Mouse (Mus musculus): ENCODE data around the gene Eddm3b. TPM values are rescaled to one million over a fixed set of nuclear protein-coding genes. Genes with fewer than 3 reads are reported as not detected.
A peak's percentile ranks its signal among the peaks of the same experiment; 100 is the strongest.

The Eddm3b gene
- polyA plus RNA-seq, 1 experiment from 2014 or later = 0.07 TPM

DNA sequence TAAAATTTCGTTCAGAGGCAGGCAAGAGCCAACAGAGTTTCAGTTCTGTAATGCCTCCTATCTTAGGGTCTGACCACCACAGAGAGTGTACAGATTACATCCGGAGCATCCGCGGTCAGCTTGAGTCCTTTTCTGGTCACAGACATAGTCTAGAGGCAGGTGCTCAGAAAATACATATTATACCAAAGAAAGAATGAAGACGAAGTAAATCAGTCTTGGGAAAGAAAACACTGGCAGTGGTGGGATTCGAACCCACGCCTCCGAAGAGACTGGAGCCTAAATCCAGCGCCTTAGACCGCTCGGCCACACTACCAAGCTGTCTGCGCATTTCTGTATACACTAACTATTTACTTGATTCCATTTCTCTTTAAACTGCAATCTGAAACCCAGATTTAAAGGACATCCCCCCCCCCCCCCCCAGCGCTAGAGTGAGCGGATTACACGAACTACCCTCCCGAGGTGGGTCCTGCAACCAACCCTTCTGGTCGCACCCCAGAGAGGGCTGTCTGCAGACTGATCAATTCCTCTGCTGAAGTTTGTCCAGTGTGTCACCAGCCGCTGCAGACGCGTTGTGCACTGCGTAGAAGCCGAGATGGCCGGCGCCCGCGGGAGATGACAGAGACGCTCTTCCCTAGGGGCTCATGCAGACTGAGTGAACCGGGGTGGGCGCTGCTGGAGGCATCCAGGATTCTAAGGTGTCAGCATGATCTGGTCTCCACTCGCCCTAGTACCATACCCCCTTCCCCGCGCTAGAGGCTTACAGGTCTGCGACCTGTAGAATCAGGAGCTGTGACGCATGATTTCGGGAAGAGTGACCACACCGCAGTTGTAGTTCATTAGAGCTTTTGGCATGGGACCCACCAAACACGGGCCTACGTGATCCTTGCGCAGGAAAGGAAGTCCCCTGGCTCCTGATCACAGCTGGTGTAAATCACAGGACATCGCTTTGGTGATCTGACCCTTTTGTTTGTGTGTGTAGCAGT is 31.3 kb upstream of the Eddm3b start:
- WGBS (ENCODE audit: insufficient replicate concordance) = 2% methylated on average over 40 of the region's 40 CpGs
- Histone ChIP-seq H3K4me3 (ENCODE audit: low read depth, low read length) (peak overlapping the region; percentile 50), H3K9ac (replicated peaks) (peak overlapping the region; percentile 44), H3K4me2 (ENCODE audit: low read depth, low read length) (peak overlapping the region; percentile 86), H3K27me3 (ENCODE audit: insufficient read depth, low read length) (peaks cover 6% of the 10 kb centered on the region; the same call in 1 of the 2 replicates), H3K4me1 (ENCODE audit: insufficient read depth) (peaks cover 15% of the 10 kb centered on the region), H3K9me3 (ENCODE audit: low read length) (no peaks in the 10 kb centered on the region), H3K36me3 (replicated peaks; ENCODE audit: insufficient read depth, low read length) (no peaks in the 10 kb centered on the region), H3K27ac (ENCODE audit: low read depth) (peak overlapping the region; percentile 41)
- peak; percentile 62 for DNase-seq
- ATAC-seq = peak; percentile 74
- no peak for TF ChIP-seq EP300 (IDR thresholded peaks at IDR 0.05; ENCODE audit: low read depth)

DNA sequence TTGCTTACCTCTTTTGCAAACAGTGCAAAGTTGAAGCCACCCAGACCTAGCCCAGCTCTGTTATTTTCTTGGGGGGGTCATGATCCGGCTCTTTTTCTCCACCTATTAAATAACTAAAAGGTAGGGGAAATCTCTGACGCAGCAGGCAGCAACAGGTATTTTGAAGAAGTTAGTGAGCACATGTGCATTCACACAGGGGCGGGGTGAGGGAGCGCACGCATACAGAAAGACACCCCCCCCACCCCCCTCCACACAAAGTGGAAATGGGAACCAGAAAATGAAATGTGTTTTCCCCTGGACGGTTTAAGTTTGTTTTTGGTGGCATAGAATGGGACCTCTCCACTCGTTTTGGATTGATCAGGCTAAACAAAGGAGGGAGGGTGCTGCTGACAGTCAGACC is 30.4 kb upstream of the Eddm3b start:
- no peak for ATAC-seq
- Histone ChIP-seq H3K27ac (ENCODE audit: low read depth) (peak overlapping the region; percentile 41), H3K4me3 (ENCODE audit: low read depth, low read length) (peak overlapping the region; percentile 50), H3K27me3 (ENCODE audit: insufficient read depth, low read length) (peaks cover 6% of the 10 kb centered on the region; the same call in 1 of the 2 replicates), H3K9ac (replicated peaks) (peak overlapping the region; percentile 44; the same call in 1 of the 2 replicates), H3K9me3 (ENCODE audit: low read length) (no peaks in the 10 kb centered on the region), H3K4me2 (ENCODE audit: low read depth, low read length) (peak overlapping the region; percentile 86), H3K4me1 (ENCODE audit: insufficient read depth) (peaks cover 15% of the 10 kb centered on the region), H3K36me3 (replicated peaks; ENCODE audit: insufficient read depth, low read length) (no peaks in the 10 kb centered on the region)
- no peak for DNase-seq
- WGBS (ENCODE audit: insufficient replicate concordance) = 10% methylated on average over 7 of the region's 7 CpGs
- TF ChIP-seq EP300 (IDR thresholded peaks at IDR 0.05; ENCODE audit: low read depth) (no peak), CTCF (IDR thresholded peaks at IDR 0.05; ENCODE audit: low read depth) (no peak)

DNA sequence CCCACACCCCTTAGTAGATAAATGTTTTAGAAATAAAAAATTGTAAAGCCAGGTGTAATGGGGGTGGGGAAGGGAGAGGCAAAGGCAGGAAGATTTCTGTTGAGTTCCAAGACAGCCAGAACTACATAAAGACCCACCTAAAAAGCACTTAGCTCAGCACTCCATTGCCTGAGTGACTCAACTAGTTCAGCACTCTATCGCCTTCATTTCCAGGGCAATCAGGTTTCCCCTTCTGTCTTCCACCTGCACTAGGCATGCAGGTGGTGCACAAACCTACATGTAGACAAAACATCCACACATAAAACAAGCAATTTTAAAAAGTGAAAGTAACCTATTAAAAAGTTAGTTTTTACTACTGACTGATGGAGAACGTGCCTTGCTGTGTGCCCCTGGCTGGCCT is 29.1 kb upstream of the Eddm3b start:
- ATAC-seq = no peak

DNA sequence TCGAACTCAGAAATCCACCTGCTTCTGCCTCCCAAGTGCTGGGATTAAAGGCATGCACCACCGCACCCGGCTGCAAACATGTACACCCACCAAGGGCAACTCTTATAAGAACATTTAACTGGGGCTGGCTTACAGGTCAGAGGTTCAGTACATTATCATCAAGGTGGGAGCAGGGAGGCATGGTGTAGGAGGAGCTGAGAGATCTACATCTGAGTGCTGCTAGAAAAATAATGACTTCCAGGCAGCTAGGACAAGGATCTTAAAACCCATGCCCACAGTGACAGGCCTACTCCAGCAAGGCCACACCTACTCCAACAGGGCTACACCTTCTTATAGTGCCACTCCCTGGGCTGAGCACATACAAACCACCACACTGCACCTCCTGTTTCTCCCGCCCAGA is 28.3 kb upstream of the Eddm3b start:
- no peak overlapping the region for H3K4me3 ChIP-seq (ENCODE audit: low read depth, low read length)
- no peaks in the 10 kb centered on the region for H3K9me3 ChIP-seq (ENCODE audit: low read length)
- no peaks in the 10 kb centered on the region for H3K36me3 ChIP-seq (replicated peaks; ENCODE audit: insufficient read depth, low read length)
- WGBS (ENCODE audit: insufficient replicate concordance) = 79% methylated on average over 4 of the region's 4 CpGs
- peaks cover 19% of the 10 kb centered on the region for H3K4me1 ChIP-seq (ENCODE audit: insufficient read depth)
- no peak overlapping the region for H3K9ac ChIP-seq (replicated peaks)
- H3K27me3 ChIP-seq (ENCODE audit: insufficient read depth, low read length) = peaks cover 3% of the 10 kb centered on the region; the same call in 1 of the 2 replicates
- no peak for ATAC-seq
- no peak for DNase-seq
- no peak overlapping the region for H3K4me2 ChIP-seq (ENCODE audit: low read depth, low read length)
- no peak overlapping the region for H3K27ac ChIP-seq (ENCODE audit: low read depth)
- TF ChIP-seq EP300 (IDR thresholded peaks at IDR 0.05; ENCODE audit: low read depth) (no peak), CTCF (IDR thresholded peaks at IDR 0.05; ENCODE audit: low read depth) (no peak)

More for the DNA sequence above, 29.1 kb upstream of the Eddm3b start:
- H3K4me3 ChIP-seq (ENCODE audit: low read depth, low read length) = no peak overlapping the region
- no peaks in the 10 kb centered on the region for H3K36me3 ChIP-seq (replicated peaks; ENCODE audit: insufficient read depth, low read length)
- no peak overlapping the region for H3K4me2 ChIP-seq (ENCODE audit: low read depth, low read length)
- H3K9me3 ChIP-seq (ENCODE audit: low read length) = no peaks in the 10 kb centered on the region
- no peak overlapping the region for H3K27ac ChIP-seq (ENCODE audit: low read depth)
- DNase-seq = no peak
- WGBS (ENCODE audit: insufficient replicate concordance) = 78% methylated on average over 2 of the region's 2 CpGs
- TF ChIP-seq EP300 (IDR thresholded peaks at IDR 0.05; ENCODE audit: low read depth) = no peak
- peaks cover 15% of the 10 kb centered on the region for H3K4me1 ChIP-seq (ENCODE audit: insufficient read depth)
- H3K27me3 ChIP-seq (ENCODE audit: insufficient read depth, low read length) = peaks cover 5% of the 10 kb centered on the region; the same call in 1 of the 2 replicates
- H3K9ac ChIP-seq (replicated peaks) = no peak overlapping the region

DNA sequence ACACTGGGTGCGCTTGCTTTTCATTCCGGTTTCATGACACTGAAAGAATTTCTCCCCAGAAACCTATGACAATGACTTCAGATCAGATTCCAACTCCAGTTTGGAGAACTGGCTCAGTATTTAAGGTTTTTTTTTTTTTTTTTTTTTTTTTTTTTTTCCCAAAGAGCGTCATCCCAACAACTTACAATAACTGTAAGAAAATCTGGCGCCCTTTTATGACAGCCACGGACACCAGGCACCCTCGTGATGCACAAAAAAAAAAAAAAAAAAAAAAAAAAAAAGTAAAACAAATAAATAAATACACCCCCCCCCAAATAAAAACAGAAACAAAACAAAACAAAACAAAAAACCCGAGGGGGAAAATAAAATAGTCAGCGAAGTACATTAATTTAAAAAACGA is 26.5 kb upstream of the Eddm3b start:
- no peak overlapping the region for H3K27ac ChIP-seq (ENCODE audit: low read depth)
- 21% methylated on average over 9 of the region's 9 CpGs for WGBS (ENCODE audit: insufficient replicate concordance)
- H3K36me3 ChIP-seq (replicated peaks; ENCODE audit: insufficient read depth, low read length) = no peaks in the 10 kb centered on the region
- H3K4me1 ChIP-seq (ENCODE audit: insufficient read depth) = peaks cover 31% of the 10 kb centered on the region
- H3K4me3 ChIP-seq (ENCODE audit: low read depth, low read length) = peak overlapping the region; percentile 61
- peaks cover 3% of the 10 kb centered on the region; the same call in 1 of the 2 replicates for H3K27me3 ChIP-seq (ENCODE audit: insufficient read depth, low read length)
- H3K4me2 ChIP-seq (ENCODE audit: low read depth, low read length) = peak overlapping the region; percentile 85
- TF ChIP-seq EP300 (IDR thresholded peaks at IDR 0.05; ENCODE audit: low read depth) (no peak), CTCF (IDR thresholded peaks at IDR 0.05; ENCODE audit: low read depth) (no peak)
- ATAC-seq = no peak
- DNase-seq = no peak
- H3K9me3 ChIP-seq (ENCODE audit: low read length) = no peaks in the 10 kb centered on the region
- H3K9ac ChIP-seq (replicated peaks) = no peak overlapping the region

DNA sequence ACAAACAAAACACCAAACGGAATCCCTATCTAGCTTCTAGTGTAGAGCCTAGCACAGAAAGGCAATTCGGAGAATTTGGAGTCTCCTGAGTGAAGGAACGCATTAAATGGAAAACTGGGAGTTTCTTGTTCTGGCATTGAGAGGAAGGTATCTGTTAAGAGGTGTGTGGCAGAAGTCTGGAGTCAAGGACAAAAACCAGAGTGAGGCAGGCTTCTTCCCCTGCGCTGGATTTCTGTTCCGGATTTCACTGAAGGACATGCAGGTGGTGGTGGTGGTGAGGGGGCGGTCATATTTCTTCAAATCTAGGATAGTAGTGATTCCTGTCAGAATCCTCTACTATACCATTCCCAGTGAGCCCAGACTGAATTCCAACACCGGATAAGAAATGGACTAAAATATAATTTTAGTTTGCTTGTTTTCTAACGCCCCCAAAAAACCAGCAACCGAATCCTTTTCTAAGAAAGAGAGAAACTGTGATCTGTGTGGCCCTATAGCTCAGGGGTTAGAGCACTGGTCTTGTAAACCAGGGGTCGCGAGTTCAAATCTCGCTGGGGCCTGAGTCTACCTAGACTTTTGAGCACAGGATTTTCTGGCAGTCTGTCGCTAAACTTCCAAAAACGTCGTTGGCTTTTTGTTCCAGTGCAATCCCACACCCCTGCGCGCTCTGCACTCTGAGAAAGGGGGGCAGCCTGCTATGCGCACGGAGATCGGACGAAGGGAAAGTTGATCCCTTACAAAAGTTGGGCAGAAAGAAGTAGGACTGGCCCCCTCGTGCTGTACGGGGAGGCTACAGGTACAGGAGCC is 25.9 kb upstream of the Eddm3b start:
- WGBS (ENCODE audit: insufficient replicate concordance) = 1% methylated on average over 23 of the region's 23 CpGs
- no peaks in the 10 kb centered on the region for H3K9me3 ChIP-seq (ENCODE audit: low read length)
- peaks cover 32% of the 10 kb centered on the region for H3K4me1 ChIP-seq (ENCODE audit: insufficient read depth)
- H3K4me2 ChIP-seq (ENCODE audit: low read depth, low read length) = peak overlapping the region; percentile 85
- H3K27me3 ChIP-seq (ENCODE audit: insufficient read depth, low read length) = no peaks in the 10 kb centered on the region
- ATAC-seq (peak; percentile 19), DNase-seq (peak; percentile 79)
- peak overlapping the region; percentile 95 for H3K27ac ChIP-seq (ENCODE audit: low read depth)
- H3K4me3 ChIP-seq (ENCODE audit: low read depth, low read length) = peak overlapping the region; percentile 61
- peak overlapping the region; percentile 56 for H3K9ac ChIP-seq (replicated peaks)
- no peak for TF ChIP-seq EP300 (IDR thresholded peaks at IDR 0.05; ENCODE audit: low read depth)
- no peak for TF ChIP-seq CTCF (IDR thresholded peaks at IDR 0.05; ENCODE audit: low read depth)
- H3K36me3 ChIP-seq (replicated peaks; ENCODE audit: insufficient read depth, low read length) = no peaks in the 10 kb centered on the region

All from liver, postnatal 0 days (tissue).